Mouse (Mus musculus) intestine, postnatal 0 days (tissue): ENCODE measurements at regions not wholly inside any gene's neighbourhood (a gene's known extent, or its start where the extent isn't known, plus 50 kb on each side); places are given as distances from the start of the nearest gene placed in this dataset.

ENCODE experiments used
- ATAC-seq: fragments of 200-750 bp; cut with Nextera tagmentation; 2 replicates; pipeline ENCODE4 v1.8.0; 2017; ENCODE audit warnings: mild to moderate bottlenecking, moderate TSS enrichment, moderate library complexity
- H3K27ac ChIP-seq: fragments of 300-500 bp; sonication (generic); 2 replicates; pipeline ENCODE4 v1.5.1; 2014; ENCODE audit warnings: mild to moderate bottlenecking, low read depth, low read length, moderate library complexity
- H3K27me3 ChIP-seq: fragments of 300-500 bp; sonication (generic); replicated peaks from 2 replicates; pipeline ENCODE4 v1.6.1; 2014; ENCODE audit warnings: low read length, mixed read lengths; ENCODE audit not compliant: control insufficient read depth, insufficient read depth
- H3K36me3 ChIP-seq: fragments of 300-500 bp; sonication (generic); 2 replicates; pipeline ENCODE4 v1.6.1; 2014; ENCODE audit warnings: mild to moderate bottlenecking, moderate library complexity; ENCODE audit not compliant: control insufficient read depth, insufficient read depth
- H3K4me1 ChIP-seq: fragments of 300-500 bp; sonication (generic); replicated peaks from 2 replicates; pipeline ENCODE4 v1.6.1; 2014; ENCODE audit warnings: antibody characterized with exemption, low read length, mixed read lengths; ENCODE audit not compliant: control insufficient read depth, insufficient read depth
- H3K4me2 ChIP-seq: fragments of 300-500 bp; sonication (generic); replicated peaks from 2 replicates; pipeline ENCODE4 v1.6.1; 2014; ENCODE audit warnings: low read depth, mild to moderate bottlenecking, moderate library complexity
- H3K4me3 ChIP-seq: fragments of 300-500 bp; sonication (generic); 2 replicates; pipeline ENCODE4 v1.5.1; 2014; ENCODE audit warnings: low read depth, low read length
- H3K9ac ChIP-seq: fragments of 300-500 bp; sonication (generic); 2 replicates; pipeline ENCODE4 v1.6.1; 2014; ENCODE audit warnings: mild to moderate bottlenecking, low read depth, low read length
- H3K9me3 ChIP-seq: fragments of 300-500 bp; sonication (generic); 2 replicates; pipeline ENCODE4 v1.6.1; 2016; ENCODE audit warnings: mixed run types; ENCODE audit not compliant: control insufficient read depth
- CTCF ChIP-seq: sonication (generic); IDR thresholded peaks from 2 replicates; pipeline ENCODE4 v1.5.1; 2016; ENCODE audit warnings: low read depth, mild to moderate bottlenecking, control low read depth, antibody characterized with exemption, moderate library complexity
- WGBS: fragments of 180-500 bp; shearing (Covaris S2); extraction: QIAGEN DNeasy Blood & Tissue Kit; methylation state at CpG from one replicate; pipeline ENCODE4 v1.1.7; 2014; 5-methylcytosine and 5-hydroxymethylcytosine counted together

DNA sequence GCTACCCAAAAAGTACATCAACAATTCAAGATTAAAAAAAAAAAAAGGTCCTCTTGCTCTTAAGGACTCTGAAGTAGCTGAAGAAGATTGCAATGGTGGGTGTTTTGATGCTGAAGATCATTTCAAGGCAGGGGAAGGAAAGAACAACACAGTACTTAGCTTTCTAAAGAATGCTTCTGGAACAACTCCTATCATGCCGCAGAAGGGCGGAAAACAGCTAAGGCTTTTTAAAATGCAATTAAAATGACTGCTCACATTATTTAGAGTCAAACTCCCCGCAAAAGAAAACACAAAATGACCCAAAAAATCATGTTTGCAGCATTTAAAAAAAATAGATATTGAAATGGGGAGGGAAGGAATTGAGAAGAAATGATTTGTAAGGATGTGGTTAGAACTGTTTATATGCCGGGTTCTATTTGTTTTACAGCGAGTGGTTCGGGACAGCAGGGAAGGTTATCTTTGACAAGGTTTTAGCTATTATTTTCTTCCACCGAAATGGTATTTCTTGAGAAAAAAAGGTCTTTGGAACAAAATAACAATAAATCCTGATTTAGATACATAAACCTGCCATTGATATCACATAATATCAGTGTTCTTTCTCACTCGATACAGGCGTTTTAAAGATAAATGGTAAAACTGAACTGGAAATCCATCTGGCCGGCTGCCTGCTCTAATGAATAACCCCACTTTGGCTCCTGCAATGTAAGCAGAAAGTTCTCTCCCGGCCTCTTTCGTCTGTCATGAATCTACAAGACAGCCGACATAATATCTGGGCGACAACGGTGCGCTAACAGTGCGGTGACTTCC, 127.6 kb downstream of the Gm10295 start:
- no peak for TF ChIP-seq CTCF
- H3K36me3 ChIP-seq = no peaks in the 10 kb centered on the region
- no peak overlapping the region for H3K9ac ChIP-seq
- H3K27me3 ChIP-seq = no peaks in the 10 kb centered on the region
- ATAC-seq = no peak
- H3K4me3 ChIP-seq = no peak overlapping the region
- peak overlapping the region; percentile 37; the same call in 1 of the 2 replicates for H3K4me2 ChIP-seq
- H3K9me3 ChIP-seq = no peaks in the 10 kb centered on the region
- H3K27ac ChIP-seq = no peak overlapping the region
- no peaks in the 10 kb centered on the region for H3K4me1 ChIP-seq
- WGBS = 47% methylated on average over 17 of the region's 17 CpGs

GRCm38 (mm10) chr7:71217344-71217743, 133.9 kb downstream of the Gm10295 start:
- Histone ChIP-seq H3K36me3 (no peaks in the 10 kb centered on the region), H3K27ac (no peak overlapping the region), H3K9ac (no peak overlapping the region), H3K4me3 (no peak overlapping the region), H3K9me3 (no peaks in the 10 kb centered on the region), H3K27me3 (no peaks in the 10 kb centered on the region), H3K4me1 (no peaks in the 10 kb centered on the region), H3K4me2 (no peak overlapping the region)
- 74% methylated on average over 7 of the region's 7 CpGs for WGBS
- no peak for TF ChIP-seq CTCF
- no peak for ATAC-seq

DNA sequence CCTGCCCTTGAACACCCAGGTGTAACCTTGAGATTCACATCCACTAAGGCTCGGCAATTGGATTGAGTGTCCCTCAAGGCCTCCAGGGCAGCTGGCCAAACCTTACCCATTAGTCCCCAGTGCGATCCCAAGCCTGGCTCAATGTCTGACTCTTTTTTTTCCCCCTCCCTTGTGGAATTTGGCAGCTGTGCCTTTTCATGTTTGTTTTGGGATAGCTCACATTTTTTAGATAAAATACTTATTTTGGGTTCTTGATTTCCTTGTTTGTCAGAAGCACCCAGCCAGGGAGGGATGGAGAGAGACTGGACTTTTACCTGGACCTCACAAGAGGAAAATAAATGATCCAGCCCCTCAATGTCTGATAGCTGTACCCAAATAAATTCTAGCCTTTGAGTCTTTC, 134.5 kb downstream of the Gm10295 start:
- Histone ChIP-seq H3K27me3 (no peaks in the 10 kb centered on the region), H3K4me2 (no peak overlapping the region), H3K27ac (no peak overlapping the region), H3K4me3 (no peak overlapping the region), H3K4me1 (no peaks in the 10 kb centered on the region), H3K9me3 (no peaks in the 10 kb centered on the region), H3K36me3 (no peaks in the 10 kb centered on the region), H3K9ac (no peak overlapping the region)
- no peak for TF ChIP-seq CTCF
- 60% methylated on average over 2 of the region's 2 CpGs for WGBS
- ATAC-seq = no peak

DNA sequence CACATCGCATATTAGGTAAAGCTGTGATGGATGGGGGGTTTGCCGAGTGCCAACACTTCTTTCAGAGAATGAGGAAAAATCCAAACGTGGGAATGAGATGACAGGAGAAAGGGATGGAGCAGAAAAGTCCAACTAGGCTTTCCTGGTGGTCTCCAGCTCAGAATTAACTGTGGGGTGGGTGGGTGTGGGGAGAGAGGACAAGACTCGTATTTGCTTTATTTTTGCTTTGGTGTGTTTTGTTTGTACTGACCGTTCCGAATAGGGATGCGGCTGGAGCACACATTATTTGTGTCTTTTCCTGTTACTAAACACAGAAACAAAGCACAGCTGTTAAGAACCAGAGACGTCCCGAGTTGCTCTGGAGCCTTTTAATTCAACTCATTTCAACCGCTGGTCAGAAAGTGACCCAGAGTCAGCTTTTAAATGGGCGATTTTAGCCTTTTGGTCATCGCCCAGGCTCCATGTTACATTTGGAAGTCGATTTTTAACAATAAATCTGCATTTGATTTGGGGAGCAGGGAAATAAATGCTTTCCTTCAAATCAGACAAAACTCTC, 136.7 kb downstream of the Gm10295 start:
- no peak overlapping the region for H3K27ac ChIP-seq
- H3K4me2 ChIP-seq = no peak overlapping the region
- no peaks in the 10 kb centered on the region for H3K36me3 ChIP-seq
- no peak for TF ChIP-seq CTCF
- H3K9me3 ChIP-seq = no peaks in the 10 kb centered on the region
- no peaks in the 10 kb centered on the region for H3K27me3 ChIP-seq
- 55% methylated on average over 13 of the region's 13 CpGs for WGBS
- H3K4me1 ChIP-seq = no peaks in the 10 kb centered on the region
- ATAC-seq = no peak
- no peak overlapping the region for H3K9ac ChIP-seq
- no peak overlapping the region for H3K4me3 ChIP-seq

GRCm38 (mm10) chr7:71193131-71193530, 158.2 kb downstream of the Gm10295 start:
- Histone ChIP-seq H3K4me2 (no peak overlapping the region), H3K36me3 (no peaks in the 10 kb centered on the region), H3K4me1 (0 out of 2 replicates have a peak, but pooled peaks cover 2% of the 10 kb centered on the region), H3K27ac (no peak overlapping the region), H3K4me3 (no peak overlapping the region), H3K27me3 (no peaks in the 10 kb centered on the region), H3K9ac (no peak overlapping the region), H3K9me3 (no peaks in the 10 kb centered on the region)
- ATAC-seq = peak; percentile 83
- WGBS = 27% methylated on average over 7 of the region's 7 CpGs
- TF ChIP-seq CTCF = no peak

DNA sequence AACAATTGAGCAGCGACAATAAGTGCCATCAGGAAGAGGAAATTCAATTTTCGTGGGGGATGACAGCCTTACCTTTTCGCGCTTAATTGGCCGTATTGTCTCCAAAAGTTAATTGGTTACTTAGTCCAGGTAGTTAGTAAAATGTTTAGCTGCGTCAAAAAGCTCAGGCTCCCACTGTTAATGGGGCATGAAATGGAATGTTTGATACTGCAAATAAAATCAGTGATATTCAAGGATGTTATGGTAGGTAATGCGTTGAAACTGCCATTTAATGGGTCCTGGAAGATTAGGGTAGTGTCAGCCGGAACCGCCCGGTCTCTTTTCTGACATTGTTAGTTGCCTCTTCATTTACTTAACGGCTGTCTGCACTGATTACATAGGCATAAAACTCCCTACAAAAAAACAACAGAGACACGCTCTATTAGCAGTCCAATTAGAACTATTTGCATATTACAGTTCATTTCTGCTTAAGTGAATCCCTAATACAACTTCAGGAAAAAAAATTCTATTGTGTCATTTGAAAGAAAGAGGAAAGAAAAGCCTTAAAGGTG, 161.0 kb downstream of the Gm10295 start:
- no peaks in the 10 kb centered on the region for H3K36me3 ChIP-seq
- ATAC-seq = no peak
- H3K4me2 ChIP-seq = no peak overlapping the region
- no peak overlapping the region for H3K9ac ChIP-seq
- H3K4me1 ChIP-seq = 0 out of 2 replicates have a peak, but pooled peaks cover 4% of the 10 kb centered on the region
- WGBS = 77% methylated on average over 12 of the region's 12 CpGs
- no peak for TF ChIP-seq CTCF
- H3K27me3 ChIP-seq = no peaks in the 10 kb centered on the region
- no peak overlapping the region for H3K27ac ChIP-seq
- H3K9me3 ChIP-seq = no peaks in the 10 kb centered on the region
- no peak overlapping the region for H3K4me3 ChIP-seq
